Mouse (Mus musculus) stomach, embryonic 15.5 days (tissue): ENCODE data around the gene Shtn1. TPM values are rescaled to one million over a fixed set of nuclear protein-coding genes. Genes with fewer than 3 reads are reported as not detected.

ENCODE experiments used
- ATAC-seq: fragments of 200-750 bp; cut with Nextera tagmentation; 2 replicates; pipeline ENCODE4 v1.8.0; 2017; ENCODE audit warnings: low read depth, moderate number of reproducible peaks, moderate TSS enrichment; ENCODE audit not compliant: insufficient read depth, low FRiP score
- H3K27ac ChIP-seq: fragments of 300-500 bp; sonication (generic); 2 replicates; pipeline ENCODE4 v1.5.1; 2015; ENCODE audit warnings: mild to moderate bottlenecking, inconsistent platforms
- H3K27me3 ChIP-seq: fragments of 300-500 bp; sonication (generic); replicated peaks from 2 replicates; pipeline ENCODE4 v1.6.1; 2015; ENCODE audit warnings: inconsistent platforms
- H3K36me3 ChIP-seq: fragments of 300-500 bp; sonication (generic); 2 replicates; pipeline ENCODE4 v1.6.1; 2015; ENCODE audit warnings: inconsistent platforms
- H3K4me1 ChIP-seq: fragments of 300-500 bp; sonication (generic); 2 replicates; pipeline ENCODE4 v1.6.1; 2015; ENCODE audit warnings: inconsistent platforms
- H3K4me2 ChIP-seq: fragments of 300-500 bp; sonication (generic); 2 replicates; pipeline ENCODE4 v1.6.1; 2015; ENCODE audit warnings: mild to moderate bottlenecking, inconsistent platforms
- H3K4me3 ChIP-seq: fragments of 300-500 bp; sonication (generic); replicated peaks from 2 replicates; pipeline ENCODE4 v1.5.1; 2015; ENCODE audit warnings: inconsistent platforms
- H3K9ac ChIP-seq: fragments of 300-500 bp; sonication (generic); 2 replicates; pipeline ENCODE4 v1.6.1; 2015; ENCODE audit warnings: inconsistent platforms
- H3K9me3 ChIP-seq: fragments of 300-500 bp; sonication (generic); 2 replicates; pipeline ENCODE4 v1.6.1; 2016; ENCODE audit warnings: inconsistent platforms
- WGBS: fragments of 180-500 bp; shearing (Covaris S2); methylation state at CpG from one replicate; pipeline ENCODE4 v1.1.7; 2015; 5-methylcytosine and 5-hydroxymethylcytosine counted together
- polyA plus RNA-seq: library from polyadenylated mRNA; unstranded; fragments of >200 nt; fragmentation: Nextera tagmentation; extraction: Ambion mirVana; gene quantifications from 2 replicates; pipeline ENCODE4 v1.2.1, GENCODE M21; 2015

Gene Shtn1
- polyA plus RNA-seq, 1 experiment from 2014 or later = 10.0 TPM

DNA sequence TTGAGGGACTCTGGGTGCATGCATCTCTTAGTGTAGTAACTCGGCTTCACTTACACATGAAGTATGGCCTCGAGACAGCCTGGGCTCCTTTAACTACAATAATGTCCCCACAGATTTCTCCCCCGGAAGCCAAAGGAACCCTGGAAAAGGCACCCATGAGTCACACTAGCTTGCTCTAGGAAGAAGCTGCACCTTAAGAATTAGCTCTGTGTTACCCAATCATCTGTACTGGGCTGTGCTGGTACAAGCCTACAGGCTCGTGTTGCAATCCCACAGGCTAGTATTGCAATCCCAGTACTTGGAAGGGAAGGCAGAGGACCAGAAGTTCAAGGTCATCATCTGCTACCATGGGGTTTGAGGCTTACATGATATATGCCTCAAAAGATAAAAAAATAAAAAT lies 4.5 kb downstream of the Shtn1 start:
- Histone ChIP-seq H3K36me3 (no peaks in the 10 kb centered on the region), H3K4me3 (no peak overlapping the region), H3K4me2 (no peak overlapping the region), H3K9ac (no peak overlapping the region), H3K27me3 (peaks cover 4% of the 10 kb centered on the region; the same call in 1 of the 2 replicates), H3K4me1 (no peaks in the 10 kb centered on the region; the same call in 1 of the 2 replicates), H3K9me3 (no peaks in the 10 kb centered on the region), H3K27ac (no peak overlapping the region)
- 80% methylated on average over 4 of the region's 4 CpGs for WGBS
- ATAC-seq = no peak

DNA sequence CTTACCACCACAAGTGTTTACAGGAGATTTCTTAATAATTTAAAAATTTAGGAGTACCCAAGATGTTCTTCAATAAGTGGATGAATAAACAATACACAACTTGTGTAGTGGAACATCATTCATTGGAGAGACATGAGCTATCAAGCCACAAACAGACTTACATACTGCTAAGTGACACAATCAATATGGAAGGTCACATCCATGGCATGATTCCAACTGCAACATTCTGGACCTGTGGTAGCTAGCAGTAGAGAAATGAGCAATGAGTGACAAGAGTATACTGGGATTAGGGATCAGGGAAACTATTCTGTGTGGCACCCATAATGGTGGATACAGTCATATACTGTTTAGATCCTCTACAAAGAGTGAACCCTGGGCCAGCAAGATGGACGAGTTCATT lies 8.2 kb downstream of the Shtn1 start:
- no peak overlapping the region for H3K4me3 ChIP-seq
- H3K9me3 ChIP-seq = no peaks in the 10 kb centered on the region
- H3K4me2 ChIP-seq = no peak overlapping the region
- no peak overlapping the region for H3K27ac ChIP-seq
- ATAC-seq = no peak
- no peaks in the 10 kb centered on the region for H3K27me3 ChIP-seq
- H3K4me1 ChIP-seq = no peaks in the 10 kb centered on the region
- no peak overlapping the region for H3K9ac ChIP-seq
- no peaks in the 10 kb centered on the region for H3K36me3 ChIP-seq
- 78% methylated on average over 1 of the region's 1 CpGs for WGBS

DNA sequence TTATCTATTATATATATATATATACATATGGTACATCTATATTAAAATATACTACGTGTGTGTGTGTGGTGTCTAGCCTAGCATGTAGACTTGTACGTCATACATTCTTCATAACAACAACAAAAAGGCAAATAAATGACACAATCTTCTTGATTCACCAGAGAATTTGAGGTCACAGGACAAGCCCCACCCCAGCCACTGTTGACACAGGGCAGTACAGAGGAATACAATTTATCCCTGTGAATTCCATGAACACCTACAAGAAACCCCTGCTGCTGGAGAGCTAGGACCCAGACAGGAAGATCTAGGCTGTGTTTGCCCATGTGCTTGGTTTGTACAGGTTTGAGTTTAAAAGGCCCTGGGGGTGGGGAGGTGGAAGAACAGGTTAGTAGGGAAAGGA lies 9.2 kb downstream of the Shtn1 start:
- WGBS = 77% methylated on average over 2 of the region's 2 CpGs
- Histone ChIP-seq H3K4me2 (no peak overlapping the region), H3K27me3 (no peaks in the 10 kb centered on the region), H3K27ac (no peak overlapping the region), H3K9me3 (no peaks in the 10 kb centered on the region), H3K9ac (no peak overlapping the region), H3K4me3 (no peak overlapping the region), H3K4me1 (no peaks in the 10 kb centered on the region), H3K36me3 (no peaks in the 10 kb centered on the region)
- ATAC-seq = no peak

DNA sequence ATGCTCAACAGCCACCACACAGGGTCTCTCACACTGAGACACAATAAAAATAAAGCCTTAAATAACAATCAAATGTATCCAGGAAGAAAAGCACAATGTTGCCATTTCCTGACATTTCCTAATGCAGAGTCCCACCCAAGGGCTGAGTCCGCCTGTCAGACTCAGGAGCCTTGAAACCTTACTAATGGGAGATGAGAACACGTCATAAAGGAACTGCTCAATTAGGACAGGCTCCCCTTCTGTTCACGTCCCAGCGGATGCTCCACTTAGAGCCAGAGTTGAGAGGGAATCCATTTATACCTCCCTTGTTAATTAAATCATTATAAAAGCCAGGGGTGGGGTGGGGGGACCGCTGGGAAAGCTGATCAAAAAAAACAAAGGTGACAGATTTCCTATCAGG lies 9.8 kb downstream of the Shtn1 start:
- no peak overlapping the region for H3K4me2 ChIP-seq
- no peak overlapping the region for H3K27ac ChIP-seq
- no peak overlapping the region for H3K4me3 ChIP-seq
- H3K4me1 ChIP-seq = no peaks in the 10 kb centered on the region
- H3K9ac ChIP-seq = no peak overlapping the region
- WGBS = 55% methylated on average over 5 of the region's 5 CpGs
- ATAC-seq = no peak
- H3K27me3 ChIP-seq = no peaks in the 10 kb centered on the region
- no peaks in the 10 kb centered on the region for H3K9me3 ChIP-seq
- no peaks in the 10 kb centered on the region for H3K36me3 ChIP-seq

DNA sequence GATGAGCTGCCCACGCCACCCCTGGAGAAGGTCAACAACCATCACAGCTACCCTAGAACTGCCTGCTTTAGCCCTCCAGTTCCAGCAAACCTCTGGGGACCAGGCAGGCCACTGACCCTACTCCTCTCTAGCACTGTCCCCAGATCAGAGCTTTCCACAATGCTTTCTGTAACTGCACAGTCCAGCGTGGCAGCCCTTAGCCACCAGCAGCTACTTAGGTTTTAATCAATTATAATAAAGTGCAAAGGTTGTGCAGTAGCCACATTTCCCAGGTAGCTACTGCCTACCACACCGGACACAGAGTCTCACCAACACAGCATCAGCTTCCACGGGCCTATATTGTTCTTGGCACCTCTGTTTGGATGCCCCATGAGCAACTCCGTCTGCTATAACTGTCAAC lies 11.3 kb downstream of the Shtn1 start:
- Histone ChIP-seq H3K9ac (no peak overlapping the region), H3K36me3 (no peaks in the 10 kb centered on the region), H3K4me2 (no peak overlapping the region), H3K4me1 (no peaks in the 10 kb centered on the region), H3K9me3 (no peaks in the 10 kb centered on the region), H3K4me3 (no peak overlapping the region), H3K27me3 (no peaks in the 10 kb centered on the region), H3K27ac (no peak overlapping the region)
- WGBS = 84% methylated on average over 5 of the region's 5 CpGs
- no peak for ATAC-seq

GRCm38 (mm10) chr19:59063568-59063967 lies 12.3 kb downstream of the Shtn1 start:
- Histone ChIP-seq H3K27ac (no peak overlapping the region), H3K4me2 (no peak overlapping the region)
- WGBS = 81% methylated on average over 5 of the region's 5 CpGs

GRCm38 (mm10) chr19:59058105-59058504 lies 17.8 kb downstream of the Shtn1 start:
- no peak overlapping the region for H3K9ac ChIP-seq
- WGBS = 80% methylated on average over 4 of the region's 4 CpGs

More at GRCm38 (mm10) chr19:59063568-59063967, 12.3 kb downstream of the Shtn1 start:
- ATAC-seq = no peak
- no peaks in the 10 kb centered on the region for H3K4me1 ChIP-seq
- no peak overlapping the region for H3K4me3 ChIP-seq
- H3K9me3 ChIP-seq = no peaks in the 10 kb centered on the region
- H3K9ac ChIP-seq = no peak overlapping the region
- H3K27me3 ChIP-seq = no peaks in the 10 kb centered on the region
- no peaks in the 10 kb centered on the region for H3K36me3 ChIP-seq

GRCm38 (mm10) chr19:59057366-59057765 lies 18.5 kb downstream of the Shtn1 start:
- no peak for ATAC-seq
- no peak overlapping the region for H3K9ac ChIP-seq
- 27% methylated on average over 5 of the region's 5 CpGs for WGBS

More at GRCm38 (mm10) chr19:59058105-59058504, 17.8 kb downstream of the Shtn1 start:
- no peaks in the 10 kb centered on the region for H3K4me1 ChIP-seq
- no peak overlapping the region for H3K4me2 ChIP-seq
- no peak for ATAC-seq
- no peaks in the 10 kb centered on the region for H3K9me3 ChIP-seq
- no peak overlapping the region for H3K4me3 ChIP-seq
- H3K36me3 ChIP-seq = no peaks in the 10 kb centered on the region
- H3K27ac ChIP-seq = no peak overlapping the region
- H3K27me3 ChIP-seq = no peaks in the 10 kb centered on the region

DNA sequence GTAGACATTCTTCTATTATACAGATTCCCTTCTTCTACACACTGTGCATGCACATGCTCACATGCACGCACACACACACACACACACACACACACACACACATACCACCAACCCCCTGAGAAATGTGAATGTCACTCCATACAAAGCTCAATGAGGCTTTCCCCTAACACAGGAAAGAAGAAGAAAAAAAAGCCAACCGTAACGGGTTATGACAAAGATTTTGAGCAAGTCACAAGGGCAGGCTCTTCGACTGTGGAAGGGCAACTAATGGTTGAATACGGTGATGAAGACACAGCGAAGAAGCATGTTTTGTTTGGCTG lies 21.3 kb downstream of the Shtn1 start:
- Histone ChIP-seq H3K4me2 (no peak overlapping the region), H3K9me3 (no peaks in the 10 kb centered on the region)
- WGBS = 74% methylated on average over 6 of the region's 6 CpGs

More at GRCm38 (mm10) chr19:59057366-59057765, 18.5 kb downstream of the Shtn1 start:
- H3K4me3 ChIP-seq = no peak overlapping the region
- no peaks in the 10 kb centered on the region for H3K4me1 ChIP-seq
- no peaks in the 10 kb centered on the region for H3K27me3 ChIP-seq
- no peak overlapping the region for H3K27ac ChIP-seq
- no peaks in the 10 kb centered on the region for H3K9me3 ChIP-seq
- no peaks in the 10 kb centered on the region for H3K36me3 ChIP-seq
- H3K4me2 ChIP-seq = no peak overlapping the region

DNA sequence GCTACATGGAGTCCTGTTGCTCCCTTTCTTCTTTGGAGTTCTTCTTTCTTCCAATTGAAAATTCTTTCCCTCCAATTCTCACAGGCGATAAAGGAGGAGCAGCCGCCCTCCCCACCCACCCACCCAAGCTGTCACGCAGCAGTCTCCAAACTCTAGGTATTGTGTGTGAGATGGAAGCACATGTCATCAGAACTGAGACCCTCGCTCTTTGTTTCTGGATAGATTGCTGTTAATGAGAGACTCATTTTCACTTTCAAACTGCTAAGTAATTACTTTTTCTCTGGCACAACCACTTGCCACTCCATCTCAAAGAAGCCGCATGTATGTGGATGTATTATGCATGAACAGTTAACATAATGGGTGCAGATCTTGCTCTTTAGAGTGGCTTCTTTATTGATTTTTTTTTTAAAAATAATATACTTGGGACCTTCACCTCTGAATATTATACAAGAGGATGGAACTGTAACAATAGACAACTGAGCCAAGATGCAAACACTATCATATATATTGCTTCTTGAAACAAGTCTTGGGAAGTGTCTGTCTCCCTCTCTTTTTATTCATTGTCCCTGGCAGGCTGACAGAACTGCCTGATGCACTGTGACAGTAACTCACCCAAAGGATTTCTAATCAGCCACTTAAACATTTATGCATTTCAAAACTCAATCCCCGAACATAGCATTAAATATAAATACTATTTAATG lies 21.8 kb downstream of the Shtn1 start:
- Histone ChIP-seq H3K36me3 (no peaks in the 10 kb centered on the region), H3K4me1 (no peaks in the 10 kb centered on the region), H3K9me3 (no peaks in the 10 kb centered on the region), H3K9ac (no peak overlapping the region), H3K4me2 (no peak overlapping the region), H3K4me3 (no peak overlapping the region), H3K27me3 (no peaks in the 10 kb centered on the region), H3K27ac (no peak overlapping the region)
- WGBS = 89% methylated on average over 6 of the region's 6 CpGs
- no peak for ATAC-seq

More for the DNA sequence above, 21.3 kb downstream of the Shtn1 start:
- Histone ChIP-seq H3K27me3 (no peaks in the 10 kb centered on the region), H3K4me1 (no peaks in the 10 kb centered on the region), H3K27ac (no peak overlapping the region), H3K4me3 (no peak overlapping the region), H3K36me3 (no peaks in the 10 kb centered on the region), H3K9ac (no peak overlapping the region)
- no peak for ATAC-seq

DNA sequence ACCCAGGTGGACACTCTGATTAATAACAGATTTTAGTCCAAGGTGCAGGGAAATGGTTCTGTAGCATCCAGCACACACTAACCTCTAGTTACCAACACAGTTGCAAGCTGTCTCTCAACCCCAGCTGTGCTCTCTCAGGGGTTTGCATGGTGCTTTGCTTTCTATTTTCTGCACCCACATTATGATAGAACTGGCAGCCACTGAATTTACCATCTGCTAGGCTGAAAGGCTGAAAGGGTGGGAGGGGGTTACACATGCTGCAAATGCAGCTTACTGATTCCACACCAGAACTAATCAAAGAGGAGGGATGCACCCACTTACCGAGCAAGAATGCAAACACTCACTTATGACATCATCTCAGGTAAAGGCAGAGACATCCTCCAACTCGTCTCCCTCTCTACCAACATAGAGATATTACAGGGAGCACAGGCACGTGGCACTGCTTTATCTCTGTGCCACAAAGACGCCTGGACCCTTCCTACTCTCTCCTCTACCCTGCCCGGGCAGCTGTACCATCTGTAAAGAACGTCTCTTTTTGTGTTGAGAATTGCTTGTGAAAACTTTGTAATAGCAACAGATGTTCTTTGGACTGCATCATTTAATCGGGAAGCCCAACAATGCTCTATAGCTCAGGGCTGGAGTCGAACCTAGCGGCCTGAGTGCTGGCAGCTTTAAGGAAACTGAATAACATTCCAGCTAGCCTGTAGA lies 23.0 kb downstream of the Shtn1 start:
- H3K27me3 ChIP-seq = no peaks in the 10 kb centered on the region
- H3K4me3 ChIP-seq = no peak overlapping the region
- H3K36me3 ChIP-seq = no peaks in the 10 kb centered on the region
- no peaks in the 10 kb centered on the region for H3K9me3 ChIP-seq
- no peak for ATAC-seq
- 72% methylated on average over 9 of the region's 9 CpGs for WGBS
- H3K4me2 ChIP-seq = no peak overlapping the region
- no peaks in the 10 kb centered on the region for H3K4me1 ChIP-seq
- no peak overlapping the region for H3K27ac ChIP-seq
- no peak overlapping the region for H3K9ac ChIP-seq

DNA sequence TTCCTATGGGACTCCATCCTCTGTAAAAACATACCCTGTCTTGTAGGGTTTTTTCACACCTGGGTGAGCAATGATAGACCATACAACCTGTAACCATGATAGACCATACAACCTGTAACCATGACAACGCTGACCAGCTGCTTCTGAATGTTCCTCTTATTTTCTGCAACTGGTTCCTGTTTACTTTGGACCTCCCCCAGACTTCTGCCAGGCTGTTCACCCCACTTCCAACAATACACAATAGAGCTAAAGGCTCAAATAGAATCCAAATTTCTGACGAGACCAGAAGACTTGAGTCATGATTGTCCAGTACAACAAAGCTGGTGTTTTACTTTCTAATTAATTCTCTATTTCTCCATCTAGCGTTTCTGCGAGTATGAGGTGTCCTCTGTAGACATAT lies 23.8 kb downstream of the Shtn1 start:
- Histone ChIP-seq H3K4me2 (no peak overlapping the region), H3K36me3 (no peaks in the 10 kb centered on the region), H3K9ac (no peak overlapping the region), H3K27ac (no peak overlapping the region), H3K9me3 (no peaks in the 10 kb centered on the region), H3K27me3 (no peaks in the 10 kb centered on the region), H3K4me3 (no peak overlapping the region), H3K4me1 (no peaks in the 10 kb centered on the region)
- WGBS = 72% methylated on average over 4 of the region's 4 CpGs
- ATAC-seq = no peak
